Mouse (Mus musculus) skeletal muscle tissue, postnatal 0 days (tissue): Measurements from ENCODE around the gene Agbl2. TPM values are rescaled to one million over a fixed set of nuclear protein-coding genes. Genes with fewer than 3 reads are reported as not detected.

Experiments used
- polyA plus RNA-seq: library from polyadenylated mRNA; unstranded; fragments of >200 nt; fragmentation: Nextera tagmentation; extraction: Ambion mirVana; gene quantifications from 2 replicates; pipeline ENCODE4 v1.2.1, GENCODE M21; 2015

The Agbl2 gene
- polyA plus RNA-seq, result 0.45 and 0.46 TPM in 2 replicates

GRCm38 (mm10) chr2:90782458-90782857 lies at the start of gene Agbl2:
Gene Agbl2, plus strand, starts transcription at chr2:90782727.

GRCm38 (mm10) chr2:90745053-90745678 lies 37.4 kb upstream of the Agbl2 start, which contains the start of gene Fnbp4:
Gene Fnbp4, plus strand, starts transcription at chr2:90745370.

GRCm38 (mm10) chr2:90846955-90847680 lies 64.6 kb downstream of the Agbl2 start, which contains the start of gene Mtch2:
Gene Mtch2, plus strand, starts transcription at chr2:90847155.

Other genes with a start within 250 kb of the Agbl2 start
- gene Ptprj, start 202.1 kb upstream of the Agbl2 start, polyA plus RNA-seq, result 0.87 and 1.7 TPM in 2 replicates
- 7.7 and 9.2 TPM in 2 replicates for gene Nup160, start 105.5 kb upstream of the Agbl2 start, polyA plus RNA-seq
- gene Fnbp4, start 37.4 kb upstream of the Agbl2 start, polyA plus RNA-seq, result 30.2 and 30.3 TPM in 2 replicates
- 182 TPM in 2 replicates for gene Mtch2, start 64.4 kb downstream of the Agbl2 start, polyA plus RNA-seq
- gene C1qtnf4, start 103.1 kb downstream of the Agbl2 start, polyA plus RNA-seq, result 15.2 and 18.3 TPM in 2 replicates
- gene Kbtbd4, start 122.0 kb downstream of the Agbl2 start, polyA plus RNA-seq, result 15.1 and 15.8 TPM in 2 replicates
- gene Ndufs3, start 122.1 kb downstream of the Agbl2 start, polyA plus RNA-seq, result 403 and 405 TPM in 2 replicates
- 36.5 and 40.4 TPM in 2 replicates for gene Celf1, start 157.7 kb downstream of the Agbl2 start, polyA plus RNA-seq